Mouse (Mus musculus) leukemia stem cell, adult 10-12 weeks (primary cell): Measurements from ENCODE around the gene Nacad. TPM values are rescaled to one million over a fixed set of nuclear protein-coding genes. Genes with fewer than 3 reads are reported as not detected.

Source experiments
- polyA plus RNA-seq: library from polyadenylated mRNA; stranded (reverse); fragments of >175 nt; gene quantifications from 2 replicates; pipeline ENCODE4 v1.2.3, GENCODE M21; 2012; ENCODE audit warnings: low replicate concordance

Nacad gene
- 11.9 and 24.1 TPM in 2 replicates for polyA plus RNA-seq

DNA sequence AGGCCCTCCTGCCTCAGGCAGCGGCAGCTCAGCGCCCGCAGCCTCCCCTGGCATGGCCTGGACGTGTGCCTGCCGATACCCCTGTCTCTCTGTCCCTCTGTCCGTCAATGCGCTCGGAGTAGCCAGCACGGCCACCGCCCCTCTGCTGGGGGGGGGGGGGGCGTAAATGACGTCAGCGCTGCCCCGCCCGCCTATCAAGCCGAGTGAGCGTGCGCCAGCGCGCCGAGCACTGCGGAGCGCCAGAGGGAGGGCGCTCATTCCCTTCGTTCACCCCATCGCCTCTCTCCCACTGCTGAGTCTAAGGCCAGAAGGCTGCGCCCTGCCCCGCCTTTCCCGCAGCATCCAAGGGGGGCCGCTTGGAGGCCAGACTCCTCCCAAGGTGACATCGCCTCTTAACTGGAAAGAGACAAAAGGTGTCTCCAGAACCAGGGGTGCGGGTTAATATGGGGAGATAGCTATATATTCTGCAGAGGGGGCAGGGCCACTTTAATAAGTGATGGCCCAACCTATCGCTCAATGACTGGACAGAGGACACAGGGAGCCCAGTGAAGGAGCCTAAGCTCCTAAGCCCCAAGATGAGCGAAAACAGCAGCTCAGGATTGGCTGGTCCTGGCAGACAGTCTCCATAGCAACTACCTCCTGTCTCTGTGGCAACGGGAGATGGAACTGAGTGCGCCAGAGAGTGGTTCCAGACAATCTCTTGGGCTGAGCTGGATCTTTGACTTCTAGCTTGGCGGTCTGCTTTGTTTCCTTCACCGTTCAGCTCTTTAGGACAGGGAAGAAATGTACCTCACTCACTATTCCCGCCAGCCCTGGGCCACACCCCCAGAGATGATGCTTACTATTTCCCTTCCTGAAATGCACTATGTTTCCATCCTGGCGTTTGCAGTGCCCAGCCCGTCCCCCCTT, at the start of gene Nacad:
Nacad (minus strand) TSS at position 563 of the 909 bp plus-strand sequence.

GRCm38 (mm10) chr11:6638537-6638936, 32.7 kb upstream of the Nacad start, which contains the start of gene Wap:
TSS of gene Wap (minus strand) at chr11:6638637.

DNA sequence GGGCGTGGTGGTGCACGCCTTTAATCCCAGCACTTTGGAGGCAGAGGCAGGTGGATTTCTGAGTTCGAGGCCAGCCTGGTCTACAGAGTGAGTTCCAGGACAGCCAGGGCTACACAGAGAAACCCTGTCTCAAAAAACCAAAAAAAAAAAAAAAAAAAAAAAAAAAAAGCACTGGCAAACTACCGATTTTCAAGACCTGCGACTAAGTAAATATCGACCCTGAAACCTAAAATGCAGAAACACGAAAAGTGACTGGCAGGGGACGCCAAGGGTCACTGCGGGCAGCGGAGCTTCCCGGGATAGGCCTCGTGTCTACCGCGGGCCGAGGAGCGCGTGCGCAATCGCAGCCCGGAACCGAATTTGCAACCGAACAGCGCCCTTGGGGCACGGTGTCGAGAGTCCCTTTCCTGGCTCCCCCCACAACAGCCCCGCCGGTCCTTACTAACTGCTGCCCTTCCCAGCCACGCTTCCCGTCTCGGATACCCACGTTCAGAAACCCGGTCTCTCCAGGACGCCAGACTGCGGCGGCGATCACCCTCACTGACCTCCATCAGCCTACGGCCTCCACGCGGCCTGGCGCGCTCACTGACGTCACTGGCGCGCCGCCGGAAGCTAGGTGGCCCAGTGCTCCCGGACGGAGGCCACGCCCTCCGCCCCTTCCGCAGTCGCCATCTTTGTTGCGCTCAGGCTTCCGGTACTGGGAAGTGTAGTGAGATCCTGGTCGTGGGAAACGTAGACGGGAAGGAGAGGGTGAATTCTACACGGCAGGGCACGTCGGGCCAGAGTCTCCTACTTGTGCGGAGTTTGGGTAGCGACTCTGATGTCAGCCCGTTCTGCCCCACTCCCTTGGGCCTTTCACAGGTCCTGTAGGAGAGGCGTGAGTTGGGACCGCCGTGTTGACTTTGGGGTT, 19.9 kb upstream of the Nacad start, which contains the start of gene Tbrg4:
Tbrg4 (minus strand) TSS at position 590 of the 910 bp plus-strand sequence.

Other genes starting within 250 kb of the Nacad start
- gene Zmiz2, start 217.0 kb downstream of the Nacad start, polyA plus RNA-seq, result 490 and 546 TPM in 2 replicates
- gene Ppia, start 190.6 kb downstream of the Nacad start, polyA plus RNA-seq, result 27.1 and 117 TPM in 2 replicates
- gene H2afv, start 161.6 kb downstream of the Nacad start, polyA plus RNA-seq, result 15.0 and 25.2 TPM in 2 replicates
- 12.2 and 19.2 TPM in 2 replicates for gene Purb, start 130.1 kb downstream of the Nacad start, polyA plus RNA-seq
- 24.2 and 24.7 TPM in 2 replicates for gene Myo1g, start 85.1 kb downstream of the Nacad start, polyA plus RNA-seq
- 39.3 and 43.8 TPM in 2 replicates for gene Ccm2, start 59.2 kb downstream of the Nacad start, polyA plus RNA-seq
- 180 and 342 TPM in 2 replicates for gene Tbrg4, start 20.0 kb upstream of the Nacad start, polyA plus RNA-seq
- not detected in 2 replicates for gene Wap, start 32.6 kb upstream of the Nacad start, polyA plus RNA-seq
- 0.72 TPM in 1 of 2 replicates, not detected in the other for gene Ramp3, start 52.5 kb upstream of the Nacad start, polyA plus RNA-seq
- gene Gm11983, start 231.6 kb upstream of the Nacad start, polyA plus RNA-seq, result not detected in 2 replicates